ENCODE assay signal across 8 mouse cellular contexts in the genomic region with DNA sequence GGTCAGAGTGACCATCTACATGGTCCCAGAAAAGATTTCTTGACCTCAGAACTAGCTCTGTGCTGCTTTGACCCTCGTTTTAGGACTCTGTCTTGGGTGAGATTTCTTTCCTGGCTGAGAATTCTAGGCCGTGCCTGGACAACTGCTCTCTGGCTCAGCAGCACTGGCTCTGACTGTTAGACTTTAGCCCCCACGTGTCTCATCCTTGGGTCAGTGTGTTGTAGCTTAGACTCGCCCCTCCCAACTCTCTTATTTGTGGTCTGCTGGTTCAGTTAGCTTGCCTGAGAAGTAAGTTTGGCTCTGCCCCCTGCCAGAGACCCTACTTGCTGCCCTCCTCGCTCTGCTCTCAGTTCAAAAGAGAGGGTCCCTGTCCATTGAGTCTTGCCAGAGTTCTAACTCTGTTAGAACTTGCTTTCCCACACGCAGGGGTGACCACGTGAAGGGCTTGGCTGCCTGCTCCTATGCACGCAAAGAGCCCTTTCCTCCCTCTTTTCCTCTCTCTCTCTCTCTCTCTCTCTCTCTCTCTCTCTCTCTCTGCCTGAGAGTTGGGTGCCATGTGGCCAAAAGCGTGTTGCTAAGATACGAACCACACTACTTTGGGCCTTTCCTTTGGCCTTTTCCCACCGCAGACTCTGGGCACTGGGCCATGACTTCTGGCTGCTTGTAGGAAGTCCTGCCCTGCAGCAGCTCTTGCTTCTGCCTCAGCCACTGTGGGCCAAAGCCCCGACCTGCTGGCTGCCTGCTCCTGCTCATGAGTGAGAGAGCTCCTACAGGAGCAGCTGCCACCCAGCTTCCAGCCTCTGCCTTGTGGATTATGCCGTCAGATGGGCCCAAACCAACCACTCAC.
A peak's percentile ranks its signal among the peaks of the same experiment; 100 is the strongest.
DNase-seq lines count a peak whose midpoint lies in the region; ATAC-seq and TF ChIP-seq lines count a peak whose summit lies in the region.

No protein-coding gene starts in this region.

- peak; percentile 21; the same call in 1 of the 2 replicates for ATAC-seq in forebrain, embryonic 13.5 days
- no peak for ATAC-seq in forebrain, embryonic 11.5 days (replicated peaks; ENCODE audit: low FRiP score)
- ATAC-seq in hindbrain, postnatal 0 days: peak; percentile 96

- H3K9ac ChIP-seq in forebrain, embryonic 13.5 days: no peak overlapping the region
- no peak overlapping the region for H3K9ac ChIP-seq in forebrain, embryonic 11.5 days (ENCODE audit: low read length)
- no peak overlapping the region for H3K9ac ChIP-seq in hindbrain, postnatal 0 days (replicated peaks; ENCODE audit: low read length)

- no peak for DNase-seq in forebrain, embryonic 11.5 days (ENCODE audit: low spot score)
- DNase-seq in R1 (ENCODE audit: low read depth, low spot score): peak; percentile 1
- DNase-seq in fibroblast of lung, adult 2 months (ENCODE audit: low read depth): peak; percentile 18
- peak; percentile 82 for DNase-seq in hindbrain, postnatal 0 days (ENCODE audit: low spot score)
- peak; percentile 3 to 7 for DNase-seq in left cerebral cortex, postnatal 36 days (ENCODE audit: low spot score in 2 of 2)
- DNase-seq in right cerebral cortex, postnatal 14 days: peak; percentile 21
- DNase-seq in thymus, postnatal 0 days (ENCODE audit: low spot score): no peak

- no peak overlapping the region for H3K27ac ChIP-seq in forebrain, embryonic 13.5 days
- H3K27ac ChIP-seq in forebrain, embryonic 11.5 days (ENCODE audit: low read depth, low read length): no peak overlapping the region
- H3K27ac ChIP-seq in hindbrain, postnatal 0 days: no peak overlapping the region; the same call in 1 of the 2 replicates

- WGBS in forebrain, embryonic 13.5 days: 77% methylated on average over 13 of the region's 13 CpGs
- WGBS in forebrain, embryonic 11.5 days: 77% methylated on average over 13 of the region's 13 CpGs
- 49% methylated on average over 13 of the region's 13 CpGs for WGBS in hindbrain, postnatal 0 days

- H3K9me3 ChIP-seq in forebrain, embryonic 13.5 days (replicated peaks): no peaks in the 10 kb centered on the region
- no peaks in the 10 kb centered on the region for H3K9me3 ChIP-seq in forebrain, embryonic 11.5 days (ENCODE audit: control insufficient read depth, low read length)
- no peaks in the 10 kb centered on the region for H3K9me3 ChIP-seq in hindbrain, postnatal 0 days (ENCODE audit: low read length)

- no peak overlapping the region for H3K4me3 ChIP-seq in forebrain, embryonic 13.5 days
- no peak overlapping the region for H3K4me3 ChIP-seq in forebrain, embryonic 11.5 days (ENCODE audit: low read depth, low read length)
- no peak overlapping the region for H3K4me3 ChIP-seq in hindbrain, postnatal 0 days (ENCODE audit: low read length)

- no peak overlapping the region for H3K4me2 ChIP-seq in forebrain, embryonic 13.5 days
- no peak overlapping the region for H3K4me2 ChIP-seq in forebrain, embryonic 11.5 days (ENCODE audit: low read depth, low read length, severe bottlenecking)
- no peak overlapping the region for H3K4me2 ChIP-seq in hindbrain, postnatal 0 days (ENCODE audit: low read depth, low read length)

- intact Hi-C loops in left cerebral cortex, postnatal 36 days (cut with DNase I): no loop called here

- TF ChIP-seq CTCF in hindbrain, postnatal 0 days (IDR thresholded peaks at IDR 0.05; ENCODE audit: low read depth): no peak

- no peaks in the 10 kb centered on the region for H3K27me3 ChIP-seq in forebrain, embryonic 13.5 days
- H3K27me3 ChIP-seq in forebrain, embryonic 11.5 days (ENCODE audit: control insufficient read depth, insufficient read depth, low read length): no peaks in the 10 kb centered on the region
- no peaks in the 10 kb centered on the region for H3K27me3 ChIP-seq in hindbrain, postnatal 0 days (ENCODE audit: insufficient read depth, low read length)

- H3K36me3 ChIP-seq in forebrain, embryonic 13.5 days (ENCODE audit: poor library complexity, severe bottlenecking): no peaks in the 10 kb centered on the region
- no peaks in the 10 kb centered on the region for H3K36me3 ChIP-seq in forebrain, embryonic 11.5 days (ENCODE audit: control insufficient read depth, insufficient read depth, low read length)
- no peaks in the 10 kb centered on the region for H3K36me3 ChIP-seq in hindbrain, postnatal 0 days (ENCODE audit: insufficient read depth, low read length)

- no peaks in the 10 kb centered on the region for H3K4me1 ChIP-seq in forebrain, embryonic 13.5 days
- no peaks in the 10 kb centered on the region for H3K4me1 ChIP-seq in forebrain, embryonic 11.5 days (replicated peaks; ENCODE audit: control insufficient read depth, insufficient read depth, low read length)
- H3K4me1 ChIP-seq in hindbrain, postnatal 0 days (ENCODE audit: insufficient read depth, low read length): no peaks in the 10 kb centered on the region

Comparison
In these comparisons a context has a peak if more than half of its experiments do, and no peak if none do; other contexts are left out.
1. DNase-seq: peak in R1 (single experiment), fibroblast of lung, adult 2 months (single experiment), hindbrain, postnatal 0 days (single experiment), left cerebral cortex, postnatal 36 days (2 of 2) and right cerebral cortex, postnatal 14 days (single experiment); none in forebrain, embryonic 11.5 days (single experiment) and thymus, postnatal 0 days (single experiment).